Mouse (Mus musculus) heart, adult 2 months (tissue): Measurements from ENCODE around the gene Tspan17.
A peak's percentile ranks its signal among the peaks of the same experiment; 100 is the strongest.

Experiments used
- CTCF ChIP-seq: fragments of 200-600 bp; IDR thresholded peaks from 2 replicates; pipeline ENCODE4 v1.8.1; 2022; ENCODE audit warnings: antibody characterized with exemption, mild to moderate bottlenecking, moderate library complexity
- EP300 ChIP-seq: fragments of 200-500 bp; IDR thresholded peaks from 2 replicates; pipeline ENCODE4 v1.6.1; 2011; ENCODE audit warnings: low read depth, low read length, control low read depth; ENCODE audit not compliant: insufficient read depth
- POLR2A ChIP-seq: fragments of 200-500 bp; IDR thresholded peaks from 2 replicates; pipeline ENCODE4 v1.6.1; 2011; ENCODE audit warnings: mild to moderate bottlenecking, low read depth, low read length, control low read depth; ENCODE audit not compliant: insufficient read depth

GRCm38 (mm10) chr13:54803010-54803409 lies 13.8 kb downstream of the Tspan17 start:
- no peak for TF ChIP-seq POLR2A
- peak; percentile 28 for TF ChIP-seq CTCF
- no peak for TF ChIP-seq EP300
